Mouse (Mus musculus): ENCODE measurements around the gene Klf13. TPM values are rescaled to one million over a fixed set of nuclear protein-coding genes. Genes with fewer than 3 reads are reported as not detected.

The Klf13 gene
- polyA plus RNA-seq, 1 experiment: 59.6 TPM

DNA sequence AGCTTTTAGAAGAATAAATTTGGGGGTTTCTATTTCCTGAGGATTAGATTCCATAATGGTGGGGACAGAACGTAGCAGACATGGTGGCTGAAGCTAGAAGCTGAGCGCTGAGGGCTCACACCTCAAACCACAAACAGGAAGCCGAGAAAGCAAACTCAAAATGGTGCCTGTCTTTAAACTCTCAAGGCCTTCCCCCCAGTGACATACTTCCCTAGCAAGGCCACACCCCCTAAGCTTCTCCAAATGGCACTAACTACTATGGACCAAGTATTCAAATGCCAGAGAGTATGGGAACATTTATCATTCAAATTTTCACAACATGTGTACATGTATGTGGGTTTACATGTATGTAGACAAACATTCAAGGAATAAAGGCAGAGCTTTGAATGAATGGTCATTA lies 8.6 kb downstream of the Klf13 start:
- H3K4me3 ChIP-seq (ENCODE audit: insufficient read depth, low read length): no peak overlapping the region
- H3K4me1 ChIP-seq (ENCODE audit: control insufficient read depth, insufficient read depth, low read length): peaks cover 20% of the 10 kb centered on the region
- TF ChIP-seq CTCF (IDR thresholded peaks at IDR 0.05; ENCODE audit: extremely low read depth, insufficient read depth, low read length) (no peak), POLR2A (IDR thresholded peaks at IDR 0.05; ENCODE audit: extremely low read depth, insufficient read depth, low read length) (no peak)
- H3K27ac ChIP-seq (ENCODE audit: insufficient read depth, low read length): no peak overlapping the region

DNA sequence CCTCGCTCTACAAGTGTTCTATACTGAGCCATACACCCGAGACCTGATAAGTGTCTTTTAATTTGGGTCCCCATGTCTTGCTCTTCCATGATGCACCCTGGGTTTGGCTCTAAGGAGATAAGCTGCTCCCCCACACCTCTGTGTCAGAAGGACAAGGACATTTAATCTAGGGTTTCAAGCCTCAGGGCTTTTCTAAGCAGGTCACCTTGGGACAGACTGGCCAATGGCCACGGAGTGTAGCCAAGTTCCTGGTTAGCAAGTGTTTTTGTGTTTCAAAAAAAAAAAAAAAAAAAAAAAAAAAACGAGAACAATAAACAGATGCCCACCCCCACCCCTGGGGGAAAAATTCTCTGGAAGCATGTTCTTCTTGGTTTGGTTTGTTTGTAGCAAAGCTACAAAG lies 9.6 kb downstream of the Klf13 start:
- H3K4me1 ChIP-seq (ENCODE audit: control insufficient read depth, insufficient read depth, low read length): peaks cover 23% of the 10 kb centered on the region
- no peak overlapping the region for H3K27ac ChIP-seq (ENCODE audit: insufficient read depth, low read length)

GRCm38 (mm10) chr7:63927121-63927520 lies 11.6 kb downstream of the Klf13 start:
- TF ChIP-seq CTCF (IDR thresholded peaks at IDR 0.05; ENCODE audit: extremely low read depth, insufficient read depth, low read length): no peak
- TF ChIP-seq POLR2A (IDR thresholded peaks at IDR 0.05; ENCODE audit: extremely low read depth, insufficient read depth, low read length): no peak
- H3K4me1 ChIP-seq (ENCODE audit: control insufficient read depth, insufficient read depth, low read length): peaks cover 26% of the 10 kb centered on the region
- 0 out of 2 replicates have a peak overlapping the region, but pooled peaks have one; percentile 18 for H3K27ac ChIP-seq (ENCODE audit: insufficient read depth, low read length)
- no peak overlapping the region for H3K4me3 ChIP-seq (ENCODE audit: insufficient read depth, low read length)

More for the DNA sequence above, 9.6 kb downstream of the Klf13 start:
- TF ChIP-seq CTCF (IDR thresholded peaks at IDR 0.05; ENCODE audit: extremely low read depth, insufficient read depth, low read length) (no peak), POLR2A (IDR thresholded peaks at IDR 0.05; ENCODE audit: extremely low read depth, insufficient read depth, low read length) (no peak)
- no peak overlapping the region for H3K4me3 ChIP-seq (ENCODE audit: insufficient read depth, low read length)

GRCm38 (mm10) chr7:63926492-63926891 lies 12.2 kb downstream of the Klf13 start:
- no peak for TF ChIP-seq CTCF (IDR thresholded peaks at IDR 0.05; ENCODE audit: extremely low read depth, insufficient read depth, low read length)
- no peak for TF ChIP-seq POLR2A (IDR thresholded peaks at IDR 0.05; ENCODE audit: extremely low read depth, insufficient read depth, low read length)
- peak overlapping the region; percentile 27 for H3K27ac ChIP-seq (ENCODE audit: insufficient read depth, low read length)
- H3K4me3 ChIP-seq (ENCODE audit: insufficient read depth, low read length): no peak overlapping the region
- H3K4me1 ChIP-seq (ENCODE audit: control insufficient read depth, insufficient read depth, low read length): peaks cover 26% of the 10 kb centered on the region

- Histone ChIP-seq H3K4me1 (ENCODE audit: control insufficient read depth, insufficient read depth, low read length) (peaks cover 26% of the 10 kb centered on the region), H3K4me3 (ENCODE audit: insufficient read depth, low read length) (no peak overlapping the region), H3K27ac (ENCODE audit: insufficient read depth, low read length) (peak overlapping the region; percentile 80)
- TF ChIP-seq POLR2A (IDR thresholded peaks at IDR 0.05; ENCODE audit: extremely low read depth, insufficient read depth, low read length): no peak
- no peak for TF ChIP-seq CTCF (IDR thresholded peaks at IDR 0.05; ENCODE audit: extremely low read depth, insufficient read depth, low read length)
Measured at GRCm38 (mm10) chr7:63925413-63926360, 13.0 kb downstream of the Klf13 start.

DNA sequence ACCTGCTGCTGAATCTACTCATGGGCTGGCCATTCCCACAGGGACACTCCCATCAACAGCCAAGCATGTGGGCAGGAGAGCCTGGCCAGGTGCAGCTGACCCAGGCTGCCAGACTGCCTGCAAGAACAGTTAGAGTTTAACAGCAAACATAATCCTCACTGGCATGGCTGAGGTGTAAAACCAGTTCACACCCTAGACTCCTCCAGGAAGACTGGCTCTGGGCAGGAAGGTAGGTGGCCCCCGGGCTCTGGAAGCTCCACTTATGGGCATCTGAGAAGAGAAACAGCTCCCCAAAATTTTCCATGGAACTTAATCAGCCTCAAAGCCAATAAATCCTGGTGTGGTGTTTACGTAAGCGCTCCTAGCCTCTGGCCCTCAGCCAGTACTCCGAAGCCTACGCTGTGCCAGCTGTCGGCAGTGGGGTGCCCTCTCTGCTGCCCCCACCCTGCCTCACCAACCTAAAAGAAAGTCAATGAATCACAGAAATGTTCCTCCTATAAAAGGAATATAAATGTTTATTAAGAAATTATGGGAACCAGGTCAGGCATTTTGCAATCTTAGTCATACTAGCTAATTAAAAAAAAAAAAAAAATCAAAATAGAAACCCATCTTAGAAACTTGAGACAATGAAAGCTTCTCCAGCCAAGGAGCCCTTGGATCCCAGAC lies 13.8 kb downstream of the Klf13 start:
- TF ChIP-seq CTCF (IDR thresholded peaks at IDR 0.05; ENCODE audit: extremely low read depth, insufficient read depth, low read length) (no peak), POLR2A (IDR thresholded peaks at IDR 0.05; ENCODE audit: extremely low read depth, insufficient read depth, low read length) (no peak)
- H3K4me3 ChIP-seq (ENCODE audit: insufficient read depth, low read length): no peak overlapping the region
- peak overlapping the region; percentile 95 for H3K27ac ChIP-seq (ENCODE audit: insufficient read depth, low read length)
- peaks cover 26% of the 10 kb centered on the region for H3K4me1 ChIP-seq (ENCODE audit: control insufficient read depth, insufficient read depth, low read length)

GRCm38 (mm10) chr7:63924151-63924550 lies 14.6 kb downstream of the Klf13 start:
- H3K27ac ChIP-seq (ENCODE audit: insufficient read depth, low read length): peak overlapping the region; percentile 95
- peaks cover 22% of the 10 kb centered on the region for H3K4me1 ChIP-seq (ENCODE audit: control insufficient read depth, insufficient read depth, low read length)
- H3K4me3 ChIP-seq (ENCODE audit: insufficient read depth, low read length): no peak overlapping the region
- TF ChIP-seq POLR2A (IDR thresholded peaks at IDR 0.05; ENCODE audit: extremely low read depth, insufficient read depth, low read length): no peak
- TF ChIP-seq CTCF (IDR thresholded peaks at IDR 0.05; ENCODE audit: extremely low read depth, insufficient read depth, low read length): 0 out of 2 replicates have a peak, but pooled peaks have one; percentile 23

GRCm38 (mm10) chr7:63922975-63923374 lies 15.7 kb downstream of the Klf13 start:
- Histone ChIP-seq H3K4me3 (ENCODE audit: insufficient read depth, low read length) (no peak overlapping the region), H3K4me1 (ENCODE audit: control insufficient read depth, insufficient read depth, low read length) (peaks cover 26% of the 10 kb centered on the region), H3K27ac (ENCODE audit: insufficient read depth, low read length) (no peak overlapping the region)
- TF ChIP-seq POLR2A (IDR thresholded peaks at IDR 0.05; ENCODE audit: extremely low read depth, insufficient read depth, low read length) (no peak), CTCF (IDR thresholded peaks at IDR 0.05; ENCODE audit: extremely low read depth, insufficient read depth, low read length) (no peak)

DNA sequence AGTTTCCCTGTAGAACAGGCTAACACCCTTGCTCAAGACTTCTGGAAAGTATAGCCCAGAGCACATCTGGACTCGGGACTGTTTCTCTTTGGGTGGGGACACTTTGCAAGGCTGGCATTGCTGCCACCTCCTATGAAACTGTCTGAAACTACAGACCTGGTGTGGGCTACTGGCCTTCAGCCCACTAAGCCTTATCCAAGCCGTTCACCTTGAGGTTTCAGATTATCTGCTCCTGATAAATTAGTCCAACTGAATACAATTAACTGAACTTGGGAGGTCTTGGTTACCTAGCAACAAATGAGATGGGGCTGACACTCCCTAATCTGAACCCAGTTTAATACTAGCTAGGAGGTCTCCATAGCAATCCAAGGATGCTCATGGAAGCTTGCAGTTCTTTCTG lies 16.1 kb downstream of the Klf13 start:
- no peak overlapping the region for H3K4me3 ChIP-seq (ENCODE audit: insufficient read depth, low read length)
- H3K27ac ChIP-seq (ENCODE audit: insufficient read depth, low read length): no peak overlapping the region
- peaks cover 30% of the 10 kb centered on the region for H3K4me1 ChIP-seq (ENCODE audit: control insufficient read depth, insufficient read depth, low read length)
- TF ChIP-seq POLR2A (IDR thresholded peaks at IDR 0.05; ENCODE audit: extremely low read depth, insufficient read depth, low read length) (no peak), CTCF (IDR thresholded peaks at IDR 0.05; ENCODE audit: extremely low read depth, insufficient read depth, low read length) (no peak)
